Mouse (Mus musculus): ENCODE results near the gene Phospho1. TPM values are rescaled to one million over a fixed set of nuclear protein-coding genes. Genes with fewer than 3 reads are reported as not detected.

Phospho1 gene
- polyA plus RNA-seq (2012; fragmentation: generic; extraction: Trizol), result 165 TPM

DNA sequence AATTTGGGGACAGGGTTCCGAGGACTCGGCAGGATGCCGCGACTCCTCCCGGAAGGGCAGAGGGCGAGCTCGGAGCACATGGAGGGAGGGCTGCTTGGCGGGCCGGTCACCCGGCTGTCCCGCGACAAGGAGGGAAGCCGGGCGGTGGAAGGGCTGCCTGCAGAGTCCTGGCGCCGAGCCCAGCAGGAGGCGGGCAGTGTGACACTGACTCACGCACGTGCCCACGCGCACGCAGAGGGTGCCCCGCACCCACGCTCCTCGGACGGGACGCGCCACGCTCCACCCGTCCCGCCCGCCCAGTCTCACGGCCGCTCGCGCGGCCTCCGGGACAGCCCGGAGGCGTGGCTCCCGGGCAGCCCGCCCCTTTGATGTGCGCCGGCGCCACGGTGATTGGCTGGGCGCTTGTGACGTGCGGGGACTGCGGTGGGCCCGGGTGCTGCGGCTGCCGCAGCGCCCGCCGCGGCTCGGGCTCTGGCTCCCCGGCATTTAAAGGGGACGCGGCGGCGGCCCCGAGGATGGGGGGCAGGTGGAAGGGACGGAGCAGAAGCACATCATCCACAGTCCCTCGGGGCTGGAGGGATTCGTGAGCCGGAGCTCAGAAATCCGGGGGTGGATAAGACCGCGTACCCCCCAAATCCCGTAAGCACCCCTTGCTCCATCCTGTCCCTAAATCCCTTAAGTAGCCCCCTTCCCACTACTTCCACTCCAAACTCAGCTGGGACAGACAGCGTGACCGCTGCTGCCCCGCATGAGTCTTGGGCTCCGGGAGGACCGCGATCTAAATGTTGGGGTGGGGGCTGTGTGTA is at the start of gene Phospho1:
Gene Phospho1 (plus strand): TSS at position 429 of the 806 bp plus-strand sequence.
- Histone ChIP-seq H3K4me2 (ENCODE audit: low read depth) (peak within 1 kb of the TSS; percentile 97), H3K36me3 (ENCODE audit: control insufficient read depth, insufficient read depth) (no peaks in the 10 kb centered on the region), H3ac (ENCODE audit: control insufficient read depth, insufficient read length) (peak within 1 kb of the TSS; percentile 36), H3K27me3 (ENCODE audit: control insufficient read depth, insufficient read depth, insufficient read length) (no peaks in the 10 kb centered on the region), H3K4me3 (peak within 1 kb of the TSS; percentile 86), H3K79me2 (ENCODE audit: control insufficient read depth, insufficient read depth) (no peaks in the 10 kb centered on the region)
- TF ChIP-seq POLR2A (IDR thresholded peaks at IDR 0.05; ENCODE audit: insufficient read length, low read depth) (peak; percentile 95), POLR2AphosphoS2 (IDR thresholded peaks at IDR 0.05; ENCODE audit: insufficient read length, low read depth) (peak; percentile 96), E2F4 (IDR thresholded peaks at IDR 0.05; ENCODE audit: insufficient read depth) (no peak), MYOD1 (IDR thresholded peaks at IDR 0.05; ENCODE audit: control insufficient read depth in 1 of 3, insufficient read length in 2 of 3, low read depth in 2 of 3) (peak in 1 of 3 experiments; percentile 64), MYOG (IDR thresholded peaks at IDR 0.05; ENCODE audit: control insufficient read depth in 1 of 3, insufficient read depth in 1 of 3, insufficient read length in 2 of 3, low read depth in 2 of 3) (peak in 1 of 3 experiments; percentile 64), TCF3 (IDR thresholded peaks at IDR 0.05; ENCODE audit: insufficient read length, low read depth) (peak; percentile 50)

DNA sequence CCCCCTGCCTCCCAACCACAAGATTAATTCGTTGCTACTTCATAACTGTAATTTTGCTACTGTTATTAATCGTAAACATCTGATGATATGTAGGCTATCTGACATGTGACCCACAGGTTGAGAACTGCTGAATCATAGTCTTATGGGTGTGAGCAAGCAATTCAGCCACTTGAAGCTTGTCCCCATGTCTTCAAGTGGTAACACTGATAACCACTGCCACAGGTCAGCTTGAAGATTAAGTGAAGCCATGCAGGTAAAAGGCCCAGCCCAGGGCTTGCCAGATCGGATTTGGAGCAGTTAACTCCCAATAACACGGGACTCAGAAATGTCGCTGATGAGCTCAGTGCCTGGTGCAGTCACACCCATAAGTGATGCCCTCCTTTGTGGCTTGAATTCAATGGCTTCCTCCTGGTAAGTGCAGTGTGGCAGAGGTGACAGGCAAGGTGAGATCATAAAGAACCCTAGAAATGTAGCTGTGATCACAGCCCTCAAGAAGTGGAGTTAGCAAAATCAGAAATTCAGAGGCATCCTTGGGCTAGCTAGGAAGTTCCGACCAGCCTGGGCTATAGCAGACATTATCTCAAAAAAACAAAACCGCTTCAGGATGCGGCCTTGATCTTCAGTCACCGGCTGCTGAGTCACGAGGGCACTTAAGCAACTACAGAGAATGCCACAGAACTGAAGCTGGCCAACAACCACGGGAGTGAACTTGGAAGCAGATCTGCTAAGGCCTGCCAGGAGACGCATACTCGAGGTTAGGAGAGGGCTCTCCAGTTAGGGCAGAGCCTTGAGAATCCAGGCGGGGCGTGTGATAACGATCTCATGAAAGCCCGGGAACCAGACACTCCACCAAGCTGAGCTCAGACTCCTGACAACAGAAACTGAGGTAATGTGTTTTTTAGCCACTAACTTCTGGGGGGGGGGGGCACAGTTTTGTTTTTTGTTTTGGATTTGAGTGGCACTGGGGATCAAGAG is 46.7 kb upstream of the Phospho1 start:
- no peaks in the 10 kb centered on the region for H3K36me3 ChIP-seq (ENCODE audit: control insufficient read depth, insufficient read depth)
- no peak overlapping the region for H3ac ChIP-seq (ENCODE audit: control insufficient read depth, insufficient read length)
- peak; percentile 89 for TF ChIP-seq CEBPB (IDR thresholded peaks at IDR 0.05; ENCODE audit: insufficient read depth, poor library complexity, severe bottlenecking)
- no peak for TF ChIP-seq MYOG (IDR thresholded peaks at IDR 0.05; ENCODE audit: control insufficient read depth in 1 of 3, insufficient read depth in 1 of 3, insufficient read length in 2 of 3, low read depth in 2 of 3)
- TF ChIP-seq MYOD1 (IDR thresholded peaks at IDR 0.05; ENCODE audit: control insufficient read depth in 1 of 3, insufficient read length in 2 of 3, low read depth in 2 of 3), result peak in 1 of 3 experiments; percentile 17
- TF ChIP-seq USF1 (IDR thresholded peaks at IDR 0.05; ENCODE audit: low read depth), result peak; percentile 83
- H3K79me2 ChIP-seq (ENCODE audit: control insufficient read depth, insufficient read depth), result no peaks in the 10 kb centered on the region
- H3K4me3 ChIP-seq, result no peak overlapping the region
- H3K27me3 ChIP-seq (ENCODE audit: control insufficient read depth, insufficient read depth, insufficient read length), result no peaks in the 10 kb centered on the region
- H3K4me2 ChIP-seq (ENCODE audit: low read depth), result peak overlapping the region; percentile 72

GRCm38 (mm10) chr11:95778831-95779251 is 45.5 kb upstream of the Phospho1 start:
- Histone ChIP-seq H3K4me2 (ENCODE audit: low read depth) (peak overlapping the region; percentile 72), H3ac (ENCODE audit: control insufficient read depth, insufficient read length) (no peak overlapping the region), H3K4me3 (no peak overlapping the region), H3K79me2 (ENCODE audit: control insufficient read depth, insufficient read depth) (no peaks in the 10 kb centered on the region), H3K27me3 (ENCODE audit: control insufficient read depth, insufficient read depth, insufficient read length) (no peaks in the 10 kb centered on the region), H3K36me3 (ENCODE audit: control insufficient read depth, insufficient read depth) (no peaks in the 10 kb centered on the region)
- TF ChIP-seq MYOG (IDR thresholded peaks at IDR 0.05; ENCODE audit: control insufficient read depth in 1 of 3, insufficient read depth in 1 of 3, insufficient read length in 2 of 3, low read depth in 2 of 3) (no peak), MYOD1 (IDR thresholded peaks at IDR 0.05; ENCODE audit: control insufficient read depth in 1 of 3, insufficient read length in 2 of 3, low read depth in 2 of 3) (no peak), TCF12 (IDR thresholded peaks at IDR 0.05; ENCODE audit: insufficient read depth, poor library complexity, severe bottlenecking) (no peak), POLR2AphosphoS2 (IDR thresholded peaks at IDR 0.05; ENCODE audit: insufficient read length, low read depth) (no peak), REST (IDR thresholded peaks at IDR 0.05; ENCODE audit: insufficient read depth, insufficient read length) (no peak), CEBPB (IDR thresholded peaks at IDR 0.05; ENCODE audit: insufficient read depth, poor library complexity, severe bottlenecking) (peak; percentile 82), SRF (IDR thresholded peaks at IDR 0.05; ENCODE audit: control insufficient read depth, insufficient read length, low read depth) (no peak), USF1 (IDR thresholded peaks at IDR 0.05; ENCODE audit: low read depth) (no peak)

DNA sequence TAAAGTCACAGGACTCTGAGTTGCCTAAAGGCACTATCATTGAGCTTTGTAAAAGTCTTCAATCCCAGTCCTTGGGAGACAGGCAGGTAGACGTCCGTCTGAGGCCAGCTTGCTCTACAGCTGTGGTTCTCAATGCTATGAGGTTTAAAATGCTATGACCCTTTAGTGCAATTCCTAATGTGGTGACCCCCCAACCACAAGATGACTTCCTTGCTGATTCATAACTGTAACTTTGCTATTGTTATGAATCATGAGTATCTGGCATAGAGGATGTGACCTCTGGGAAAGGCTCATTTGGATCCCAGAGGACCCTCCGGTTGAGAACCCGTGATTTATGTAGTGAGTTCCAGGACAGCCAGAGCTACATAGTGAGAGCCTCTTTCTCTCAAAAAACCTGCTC is 44.9 kb upstream of the Phospho1 start:
- H3ac ChIP-seq (ENCODE audit: control insufficient read depth, insufficient read length), result no peak overlapping the region
- H3K4me3 ChIP-seq, result no peak overlapping the region
- peak overlapping the region; percentile 72 for H3K4me2 ChIP-seq (ENCODE audit: low read depth)
- H3K79me2 ChIP-seq (ENCODE audit: control insufficient read depth, insufficient read depth), result no peaks in the 10 kb centered on the region
- TF ChIP-seq USF1 (IDR thresholded peaks at IDR 0.05; ENCODE audit: low read depth), result no peak
- no peak for TF ChIP-seq TCF12 (IDR thresholded peaks at IDR 0.05; ENCODE audit: insufficient read depth, poor library complexity, severe bottlenecking)
- peak in 2 of 3 experiments; percentile 19 to 33 for TF ChIP-seq MYOD1 (IDR thresholded peaks at IDR 0.05; ENCODE audit: control insufficient read depth in 1 of 3, insufficient read length in 2 of 3, low read depth in 2 of 3)
- no peak for TF ChIP-seq E2F4 (IDR thresholded peaks at IDR 0.05; ENCODE audit: insufficient read depth)
- TF ChIP-seq CEBPB (IDR thresholded peaks at IDR 0.05; ENCODE audit: insufficient read depth, poor library complexity, severe bottlenecking), result peak; percentile 56
- no peak for TF ChIP-seq POLR2A (IDR thresholded peaks at IDR 0.05; ENCODE audit: insufficient read length, low read depth)
- no peaks in the 10 kb centered on the region for H3K36me3 ChIP-seq (ENCODE audit: control insufficient read depth, insufficient read depth)
- no peaks in the 10 kb centered on the region for H3K27me3 ChIP-seq (ENCODE audit: control insufficient read depth, insufficient read depth, insufficient read length)

- TF ChIP-seq TCF3 (IDR thresholded peaks at IDR 0.05; ENCODE audit: insufficient read length, low read depth), result no peak
- TF ChIP-seq E2F4 (IDR thresholded peaks at IDR 0.05; ENCODE audit: insufficient read depth), result no peak
- no peak for TF ChIP-seq POLR2A (IDR thresholded peaks at IDR 0.05; ENCODE audit: insufficient read length, low read depth)
- TF ChIP-seq MAX (IDR thresholded peaks at IDR 0.05; ENCODE audit: low read depth), result no peak
- no peak for TF ChIP-seq REST (IDR thresholded peaks at IDR 0.05; ENCODE audit: insufficient read depth, insufficient read length)
- TF ChIP-seq MYOD1 (IDR thresholded peaks at IDR 0.05; ENCODE audit: control insufficient read depth in 1 of 3, insufficient read length in 2 of 3, low read depth in 2 of 3), result no peak
- no peak for TF ChIP-seq USF1 (IDR thresholded peaks at IDR 0.05; ENCODE audit: low read depth)
- no peak for TF ChIP-seq SRF (IDR thresholded peaks at IDR 0.05; ENCODE audit: control insufficient read depth, insufficient read length, low read depth)
- no peak for TF ChIP-seq MYOG (IDR thresholded peaks at IDR 0.05; ENCODE audit: control insufficient read depth in 1 of 3, insufficient read depth in 1 of 3, insufficient read length in 2 of 3, low read depth in 2 of 3)
- TF ChIP-seq POLR2AphosphoS2 (IDR thresholded peaks at IDR 0.05; ENCODE audit: insufficient read length, low read depth), result no peak
- TF ChIP-seq TCF12 (IDR thresholded peaks at IDR 0.05; ENCODE audit: insufficient read depth, poor library complexity, severe bottlenecking), result no peak
- TF ChIP-seq CEBPB (IDR thresholded peaks at IDR 0.05; ENCODE audit: insufficient read depth, poor library complexity, severe bottlenecking), result no peak
- Histone ChIP-seq H3ac (ENCODE audit: control insufficient read depth, insufficient read length) (no peak overlapping the region), H3K79me2 (ENCODE audit: control insufficient read depth, insufficient read depth) (no peaks in the 10 kb centered on the region), H3K4me2 (ENCODE audit: low read depth) (no peak overlapping the region), H3K4me3 (no peak overlapping the region), H3K36me3 (ENCODE audit: control insufficient read depth, insufficient read depth) (no peaks in the 10 kb centered on the region), H3K27me3 (ENCODE audit: control insufficient read depth, insufficient read depth, insufficient read length) (no peaks in the 10 kb centered on the region)
These were observed 43.8 kb upstream of the Phospho1 start for GRCm38 (mm10) chr11:95780480-95780879.
